Mouse (Mus musculus) heart, embryonic 15.5 days (tissue): ENCODE measurements around the gene Ly6c1. TPM values are rescaled to one million over a fixed set of nuclear protein-coding genes. Genes with fewer than 3 reads are reported as not detected.
"Not testable (repeated sequence)": the region's sequence is repeated elsewhere in the genome, so short reads cannot be mapped to it uniquely, and the experiment has no call there.

ENCODE experiments used
- ATAC-seq: fragments of 200-750 bp; cut with Nextera tagmentation; replicated peaks from 2 replicates; pipeline ENCODE4 v1.8.0; 2017; ENCODE audit warnings: low read depth, moderate TSS enrichment; ENCODE audit not compliant: insufficient number of reproducible peaks, insufficient read depth, low FRiP score
- H3K27ac ChIP-seq: fragments of 300-500 bp; sonication (generic); 2 replicates; pipeline ENCODE4 v1.5.1; 2015; ENCODE audit warnings: mild to moderate bottlenecking, inconsistent platforms
- H3K27me3 ChIP-seq: fragments of 300-500 bp; sonication (generic); 2 replicates; pipeline ENCODE4 v1.6.1; 2015; ENCODE audit warnings: inconsistent platforms
- H3K36me3 ChIP-seq: fragments of 300-500 bp; sonication (generic); 2 replicates; pipeline ENCODE4 v1.6.1; 2015; ENCODE audit warnings: mild to moderate bottlenecking, inconsistent platforms
- H3K4me1 ChIP-seq: fragments of 300-500 bp; sonication (generic); replicated peaks from 2 replicates; pipeline ENCODE4 v1.6.1; 2015; ENCODE audit warnings: inconsistent platforms
- H3K4me2 ChIP-seq: fragments of 300-500 bp; sonication (generic); 2 replicates; pipeline ENCODE4 v1.6.1; 2015; ENCODE audit warnings: inconsistent platforms, mild to moderate bottlenecking, moderate library complexity
- H3K4me3 ChIP-seq: fragments of 300-500 bp; sonication (generic); 2 replicates; pipeline ENCODE4 v1.5.1; 2015; ENCODE audit warnings: mild to moderate bottlenecking, inconsistent platforms
- H3K9ac ChIP-seq: fragments of 300-500 bp; sonication (generic); 2 replicates; pipeline ENCODE4 v1.6.1; 2015; ENCODE audit warnings: mild to moderate bottlenecking, inconsistent platforms
- H3K9me3 ChIP-seq: fragments of 300-500 bp; sonication (generic); replicated peaks from 2 replicates; pipeline ENCODE4 v1.6.1; 2016; ENCODE audit warnings: inconsistent platforms
- WGBS: fragments of 180-500 bp; shearing (Covaris S2); methylation state at CpG from one replicate; pipeline ENCODE4 v1.1.7; 2015; ENCODE audit warnings: mixed read lengths; 5-methylcytosine and 5-hydroxymethylcytosine counted together
- polyA plus RNA-seq: library from polyadenylated mRNA; unstranded; fragments of >200 nt; fragmentation: Nextera tagmentation; extraction: Ambion mirVana; gene quantifications from 2 replicates; pipeline ENCODE4 v1.2.1, GENCODE M21; 2015

Gene Ly6c1
- polyA plus RNA-seq, 1 experiment from 2014 or later, result 8.9 TPM

GRCm38 (mm10) chr15:75047313-75047969 lies 1.2 kb downstream of the Ly6c1 start:
- not testable (repeated sequence) for H3K4me2 ChIP-seq, H3K27ac ChIP-seq

GRCm38 (mm10) chr15:75045501-75045900 lies 3.1 kb downstream of the Ly6c1 start:
- not testable (repeated sequence) for H3K27ac ChIP-seq, H3K4me3 ChIP-seq, H3K9ac ChIP-seq, H3K4me2 ChIP-seq, H3K27me3 ChIP-seq, ATAC-seq, H3K9me3 ChIP-seq, H3K4me1 ChIP-seq, H3K36me3 ChIP-seq
- 68% methylated on average over 3 of the region's 3 CpGs for WGBS

More at GRCm38 (mm10) chr15:75047313-75047969, 1.2 kb downstream of the Ly6c1 start:
- not testable (repeated sequence) for H3K4me3 ChIP-seq, H3K4me1 ChIP-seq, H3K9me3 ChIP-seq, H3K9ac ChIP-seq, ATAC-seq, H3K27me3 ChIP-seq, H3K36me3 ChIP-seq
- 64% methylated on average over 5 of the region's 7 CpGs for WGBS

GRCm38 (mm10) chr15:75021020-75021759 lies 27.4 kb downstream of the Ly6c1 start:
- H3K4me3 ChIP-seq, ATAC-seq, H3K27ac ChIP-seq, H3K27me3 ChIP-seq, H3K9ac ChIP-seq, H3K4me1 ChIP-seq, H3K36me3 ChIP-seq, H3K4me2 ChIP-seq, H3K9me3 ChIP-seq: not testable (repeated sequence)
- 67% methylated on average over 7 of the region's 10 CpGs for WGBS

- not testable (repeated sequence) for ATAC-seq, H3K9me3 ChIP-seq, H3K4me3 ChIP-seq, H3K9ac ChIP-seq, H3K27ac ChIP-seq, H3K27me3 ChIP-seq, H3K4me2 ChIP-seq, H3K4me1 ChIP-seq, H3K36me3 ChIP-seq
- WGBS, result 42% methylated on average over 2 of the region's 2 CpGs
Observed at GRCm38 (mm10) chr15:75019446-75019845, 29.2 kb downstream of the Ly6c1 start.

Other genes starting within 250 kb of the Ly6c1 start
- not detected in 2 replicates for gene Gml2, start 229.8 kb downstream of the Ly6c1 start, polyA plus RNA-seq
- 0.09 and 0.18 TPM in 2 replicates for gene 2010109I03Rik, start 151.8 kb downstream of the Ly6c1 start, polyA plus RNA-seq
- not detected in 2 replicates for gene Ly6i, start 65.4 kb downstream of the Ly6c1 start, polyA plus RNA-seq
- gene Ly6a, start 50.8 kb downstream of the Ly6c1 start, polyA plus RNA-seq, result 4.3 TPM in 2 replicates
- 0.87 and 1.2 TPM in 2 replicates for gene Ly6c2, start 63.1 kb upstream of the Ly6c1 start, polyA plus RNA-seq
- gene Ly6g, start 106.4 kb upstream of the Ly6c1 start, polyA plus RNA-seq, result not detected in 2 replicates
- gene BC025446, start 167.5 kb upstream of the Ly6c1 start, polyA plus RNA-seq, result not detected in 2 replicates
- not detected in 2 replicates for gene Ly6f, start 219.6 kb upstream of the Ly6c1 start, polyA plus RNA-seq